Mouse (Mus musculus) heart, adult 2 months (tissue): Measurements from ENCODE around the gene Zap70.

ENCODE experiments used
- CTCF ChIP-seq: fragments of 200-600 bp; IDR thresholded peaks from 2 replicates; pipeline ENCODE4 v1.8.1; 2022; ENCODE audit warnings: antibody characterized with exemption, mild to moderate bottlenecking, moderate library complexity
- EP300 ChIP-seq: fragments of 200-500 bp; IDR thresholded peaks from 2 replicates; pipeline ENCODE4 v1.6.1; 2011; ENCODE audit warnings: low read depth, low read length, control low read depth; ENCODE audit not compliant: insufficient read depth
- POLR2A ChIP-seq: fragments of 200-500 bp; IDR thresholded peaks from 2 replicates; pipeline ENCODE4 v1.6.1; 2011; ENCODE audit warnings: mild to moderate bottlenecking, low read depth, low read length, control low read depth; ENCODE audit not compliant: insufficient read depth

- no peak for TF ChIP-seq EP300
- TF ChIP-seq CTCF = no peak
- TF ChIP-seq POLR2A = no peak
Measured at GRCm38 (mm10) chr1:36780793-36781192, 19.2 kb downstream of the Zap70 start.
